Mouse (Mus musculus): Measurements from ENCODE around the gene Ric8b.

The Ric8b gene

GRCm38 (mm10) chr10:84916810-84917730 lies at the start of gene Ric8b:
Ric8b (plus strand) TSS chr10:84917616.
- in situ Hi-C loops (cut with MboI, MseI), result no loop called here

GRCm38 (mm10) chr10:84871285-84871684 lies 46.1 kb upstream of the Ric8b start:
- in situ Hi-C loops (cut with MboI, MseI), result no loop called here

- in situ Hi-C loops (cut with MboI, MseI), result no loop called here
These were observed 45.5 kb upstream of the Ric8b start for GRCm38 (mm10) chr10:84871921-84872320.

- in situ Hi-C loops (cut with MboI, MseI), result no loop called here
These were observed 37.4 kb upstream of the Ric8b start for GRCm38 (mm10) chr10:84879823-84880571.

DNA sequence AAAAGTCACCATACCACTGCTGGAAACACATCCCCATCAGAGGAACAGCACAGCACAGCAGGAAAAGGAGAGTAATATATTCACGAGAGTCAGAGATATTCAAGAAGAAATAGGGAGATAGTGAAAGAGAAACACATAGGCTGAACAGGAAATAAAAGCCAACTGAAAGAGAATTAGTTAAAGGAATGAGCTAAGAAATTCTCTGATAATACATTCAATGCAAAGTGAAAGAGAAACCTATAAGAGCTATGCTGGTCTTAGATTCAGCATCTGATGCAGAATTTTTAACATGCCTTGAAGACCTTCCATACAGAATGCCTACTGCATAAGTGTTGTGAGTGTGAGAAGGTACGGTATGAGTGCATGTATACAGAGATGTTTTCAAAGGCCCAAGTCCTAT lies 34.9 kb upstream of the Ric8b start:
- in situ Hi-C loops (cut with MboI, MseI), result no loop called here

DNA sequence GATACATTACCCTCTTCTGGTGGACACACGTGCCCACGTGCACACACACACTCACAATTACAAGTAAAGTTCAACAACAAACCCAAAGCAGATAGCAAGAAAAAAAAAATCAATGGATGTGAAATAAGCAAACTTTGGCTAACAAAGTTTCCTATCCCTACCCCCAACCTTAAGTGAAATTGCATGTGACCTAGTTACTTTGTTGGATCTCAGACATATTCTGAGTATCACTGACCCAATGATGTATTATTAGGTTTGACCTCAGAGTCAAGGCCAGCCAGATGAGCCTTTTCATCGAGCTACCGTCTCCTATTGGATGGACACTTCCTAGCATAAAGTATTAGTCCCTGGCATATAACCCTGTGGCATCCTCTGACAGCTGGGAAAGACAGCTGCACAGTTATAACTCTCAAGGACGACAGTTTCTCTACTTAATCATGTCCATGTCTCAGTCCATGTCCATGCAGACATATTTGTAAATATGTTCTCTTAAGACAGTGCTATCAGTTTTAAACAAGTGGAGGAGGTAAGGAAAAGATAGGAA lies 32.0 kb upstream of the Ric8b start:
- in situ Hi-C loops (cut with MboI, MseI), result no loop called here

DNA sequence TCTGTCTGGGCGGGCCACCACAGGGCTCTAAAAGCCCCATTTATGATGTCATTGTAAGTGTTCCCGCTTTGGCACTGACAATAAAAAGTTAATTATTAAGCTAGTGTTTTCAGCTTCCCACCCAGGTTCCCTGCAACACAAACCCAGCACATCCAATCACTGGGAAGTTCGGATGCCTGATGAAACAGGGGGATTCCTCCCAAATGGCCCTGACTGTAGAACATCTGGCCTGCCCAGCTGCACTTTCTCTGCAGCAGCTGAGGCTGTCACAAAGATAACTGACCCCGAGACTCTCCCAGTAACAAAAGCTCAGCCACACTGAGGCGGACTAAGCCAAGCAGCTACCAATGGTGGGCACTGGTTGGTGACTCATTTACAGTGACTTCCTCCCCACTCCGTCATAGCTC lies 31.2 kb upstream of the Ric8b start:
- in situ Hi-C loops (cut with MboI, MseI), result no loop called here

DNA sequence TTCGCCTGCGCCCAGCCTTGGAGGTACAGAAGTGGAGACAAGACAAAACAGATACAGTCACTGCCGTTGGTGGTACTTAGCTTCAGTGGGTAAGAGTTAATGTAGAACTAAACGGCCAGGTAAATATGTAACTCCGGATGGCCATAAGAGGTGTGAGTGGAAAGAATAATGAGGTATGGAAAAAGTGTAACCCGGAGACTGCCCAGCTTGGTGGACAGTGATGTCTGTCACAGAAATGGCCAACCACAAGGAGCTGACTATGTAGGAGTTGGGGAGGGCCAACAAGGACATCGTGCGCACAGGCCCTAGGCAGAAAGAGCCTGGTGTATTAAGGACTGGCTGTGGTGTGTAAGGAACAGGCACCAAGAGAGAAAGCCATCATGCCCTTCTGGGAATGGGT lies 30.6 kb upstream of the Ric8b start:
- in situ Hi-C loops (cut with MboI, MseI), result no loop called here

DNA sequence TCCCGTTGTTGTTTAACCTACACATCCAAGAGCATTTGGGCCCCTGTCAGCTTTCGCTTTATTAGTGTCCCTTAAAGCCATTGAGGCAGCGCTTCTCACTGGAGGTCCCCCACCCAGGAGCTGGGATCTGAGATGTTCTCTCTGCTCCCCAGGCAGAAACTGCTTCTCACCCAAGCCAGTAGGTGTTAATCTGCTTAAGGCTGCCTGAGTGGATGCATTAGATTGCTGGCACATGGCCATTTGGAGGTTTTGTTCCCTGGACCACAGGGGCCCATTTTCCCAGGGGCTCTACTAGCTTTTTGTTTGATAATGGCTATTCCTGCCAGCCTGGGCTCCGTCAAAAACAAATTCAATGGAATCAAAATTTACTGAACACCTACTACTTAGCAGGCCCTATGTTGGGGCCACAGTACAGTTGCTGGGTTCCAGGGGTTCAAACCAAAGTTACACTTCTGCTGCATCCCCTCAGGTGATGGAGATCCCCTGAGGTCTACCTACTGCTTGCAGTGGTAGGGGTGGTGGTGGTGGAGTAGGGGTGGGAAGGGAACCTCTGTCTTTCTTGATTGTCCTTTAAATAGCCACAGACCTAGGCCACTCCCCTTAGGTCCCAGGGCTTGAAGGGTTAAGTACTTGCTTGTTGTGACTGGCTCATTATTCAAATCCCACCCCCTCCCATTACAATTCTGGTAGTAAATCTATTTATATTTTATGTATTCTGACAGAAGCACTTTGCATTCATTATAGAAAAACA lies 28.1 kb upstream of the Ric8b start:
- in situ Hi-C loops (cut with MboI, MseI), result no loop called here

GRCm38 (mm10) chr10:84895810-84896358 lies 21.5 kb upstream of the Ric8b start:
- in situ Hi-C loops (cut with MboI, MseI), result no loop called here

DNA sequence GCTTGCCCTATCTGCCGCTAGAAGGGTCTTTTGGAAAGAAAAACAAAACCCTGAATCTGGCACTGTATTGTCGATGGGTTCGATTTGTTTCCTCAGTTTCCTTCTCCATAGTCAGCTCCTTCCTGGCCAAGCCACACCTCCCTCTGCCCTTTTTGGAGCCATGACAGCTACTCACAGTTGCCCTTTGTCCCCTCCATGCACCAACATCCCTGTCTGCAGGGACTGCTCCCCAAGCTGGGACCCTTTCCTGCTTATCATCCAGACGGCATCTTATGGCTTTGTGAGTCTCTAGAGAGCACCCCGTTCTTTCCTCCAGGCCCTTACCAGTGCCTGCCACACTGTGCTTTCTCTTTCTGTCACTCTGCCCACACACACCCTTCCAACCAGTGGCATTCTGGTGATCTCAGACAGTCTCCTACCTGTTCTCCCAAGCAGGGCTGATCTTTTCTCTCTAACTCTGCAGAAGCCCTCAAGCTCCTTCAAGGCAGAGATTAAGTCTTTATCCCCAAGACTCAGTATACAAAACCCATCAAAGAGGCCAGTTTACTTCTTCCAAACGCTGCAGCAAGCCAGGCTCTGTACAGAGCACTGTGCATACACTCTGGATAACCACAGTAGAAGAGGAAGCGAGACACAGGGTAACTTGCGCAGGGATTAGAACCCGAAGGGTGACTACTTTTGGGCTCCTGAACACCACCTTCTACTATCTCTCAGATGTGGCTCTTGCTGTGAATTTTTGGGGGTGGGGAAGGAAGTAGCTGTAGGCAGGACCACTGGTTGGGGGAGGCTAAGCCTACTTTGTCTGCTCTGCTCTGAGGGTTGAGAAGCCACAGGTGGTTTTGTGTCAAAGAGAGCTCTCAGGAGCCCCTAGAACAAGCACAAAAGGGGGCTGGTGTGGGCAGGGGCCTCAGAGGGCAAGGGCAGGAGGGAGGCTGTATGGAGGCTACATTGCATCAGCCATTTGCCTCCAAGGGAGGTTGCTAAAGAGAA lies 20.2 kb upstream of the Ric8b start:
- in situ Hi-C loops (cut with MboI, MseI), result no loop called here

GRCm38 (mm10) chr10:84898144-84898979 lies 19.1 kb upstream of the Ric8b start:
- in situ Hi-C loops (cut with MboI, MseI), result no loop called here

GRCm38 (mm10) chr10:84901676-84902075 lies 15.7 kb upstream of the Ric8b start:
- in situ Hi-C loops (cut with MboI, MseI), result no loop called here

- in situ Hi-C loops (cut with MboI, MseI), result no loop called here
These were observed 15.2 kb upstream of the Ric8b start for GRCm38 (mm10) chr10:84902213-84902612.

DNA sequence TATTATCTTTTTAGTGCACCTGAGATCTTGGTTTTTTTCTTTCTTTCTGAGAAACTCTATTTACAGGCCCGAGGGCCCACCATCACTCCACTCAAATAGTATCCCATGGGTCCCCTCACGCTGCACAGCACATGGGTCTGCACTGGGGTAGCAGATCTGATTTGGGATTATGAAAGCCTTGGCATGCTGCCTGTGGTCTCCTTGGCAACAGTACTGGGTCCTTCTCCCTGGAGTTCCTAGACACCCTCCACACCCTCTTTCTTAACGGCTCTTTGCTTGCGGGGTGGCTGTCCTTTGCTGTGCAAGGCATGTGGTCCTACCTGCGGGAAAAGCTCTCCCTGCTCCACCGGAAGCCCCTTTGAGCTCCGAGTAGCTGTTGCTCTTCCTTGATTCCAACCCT lies 14.1 kb upstream of the Ric8b start:
- in situ Hi-C loops (cut with MboI, MseI), result no loop called here

GRCm38 (mm10) chr10:84903742-84904141 lies 13.7 kb upstream of the Ric8b start:
- in situ Hi-C loops (cut with MboI, MseI), result no loop called here

DNA sequence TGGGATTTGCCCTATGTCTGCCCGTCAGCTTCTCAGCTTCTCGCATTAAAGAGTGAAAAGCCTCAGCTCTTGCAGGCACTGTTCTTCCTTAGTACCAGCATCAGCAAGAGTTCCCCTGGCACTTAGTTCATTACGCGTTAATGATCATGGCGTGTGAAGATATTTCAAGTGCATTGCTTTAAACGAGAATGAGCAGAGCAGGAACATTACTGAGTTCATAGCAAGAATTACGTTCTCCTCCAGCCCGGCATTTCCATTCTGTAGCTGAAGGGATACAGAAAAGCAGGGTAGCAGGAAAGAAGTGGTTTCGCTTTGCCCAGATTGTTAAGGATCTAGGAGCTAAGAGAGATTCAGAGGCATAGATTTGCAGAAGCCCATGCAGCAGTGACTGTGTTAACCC lies 10.5 kb upstream of the Ric8b start:
- in situ Hi-C loops (cut with MboI, MseI), result no loop called here

DNA sequence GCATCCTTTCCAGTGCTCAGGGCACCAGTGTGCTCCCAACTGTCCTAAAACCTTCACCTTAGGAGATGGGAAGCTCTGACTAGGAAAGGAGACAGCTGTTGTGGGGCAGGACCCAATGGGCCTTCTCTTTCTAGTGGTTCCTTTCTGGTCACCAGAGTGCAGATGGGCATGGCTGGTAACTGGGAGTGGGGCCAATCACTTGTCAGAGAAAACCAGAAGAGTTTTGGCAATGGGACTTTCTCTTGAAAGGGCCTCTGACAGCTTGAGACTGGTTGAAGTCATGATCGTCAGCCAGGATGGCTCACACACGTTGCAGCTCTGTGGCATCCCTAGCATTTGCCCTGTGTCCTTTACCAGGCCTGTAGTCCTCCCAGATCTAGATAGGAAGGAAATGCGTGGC lies 9.4 kb upstream of the Ric8b start:
- in situ Hi-C loops (cut with MboI, MseI), result no loop called here

- in situ Hi-C loops (cut with MboI, MseI), result no loop called here
These were observed 8.9 kb upstream of the Ric8b start for GRCm38 (mm10) chr10:84908471-84908870.

Data from T-helper 2 cell (primary cell).